Mouse (Mus musculus) megakaryocyte, embryonic 14.5 days (primary cell): ENCODE measurements around the gene Tube1. TPM values are rescaled to one million over a fixed set of nuclear protein-coding genes. Genes with fewer than 3 reads are reported as not detected.

Source experiments
- H3K27me3 ChIP-seq: replicated peaks from 2 replicates; pipeline ENCODE3; 2012; ENCODE audit warnings: inconsistent platforms
- H3K36me3 ChIP-seq: replicated peaks from 2 replicates; pipeline ENCODE3; 2012; ENCODE audit warnings: low read length, inconsistent platforms, mixed read lengths
- H3K4me1 ChIP-seq: 2 replicates; pipeline ENCODE4 v1.6.1; 2012; ENCODE audit warnings: inconsistent platforms
- H3K4me3 ChIP-seq: replicated peaks from 2 replicates; pipeline ENCODE3; 2012; ENCODE audit warnings: moderate library complexity, mild to moderate bottlenecking, inconsistent platforms
- H3K9me3 ChIP-seq: 2 replicates; pipeline ENCODE4 v1.6.1; 2012; ENCODE audit warnings: inconsistent platforms
- FLI1 ChIP-seq: IDR thresholded peaks from 2 replicates; pipeline ENCODE4 v1.6.1; 2012; ENCODE audit warnings: low read length, inconsistent platforms, mixed read lengths
- GATA1 ChIP-seq: IDR thresholded peaks from 3 replicates; pipeline ENCODE4 v1.6.1; 2012; ENCODE audit warnings: mixed read lengths, low read length, inconsistent platforms, borderline replicate concordance
- polyA plus RNA-seq: library from polyadenylated mRNA; stranded (reverse); fragments of >175 nt; gene quantifications from 2 replicates; pipeline ENCODE4 v1.2.3, GENCODE M21; 2012; ENCODE audit warnings: low replicate concordance; ENCODE audit not compliant: insufficient read depth

The Tube1 gene
- polyA plus RNA-seq, 1 experiment: 0.18 TPM

DNA sequence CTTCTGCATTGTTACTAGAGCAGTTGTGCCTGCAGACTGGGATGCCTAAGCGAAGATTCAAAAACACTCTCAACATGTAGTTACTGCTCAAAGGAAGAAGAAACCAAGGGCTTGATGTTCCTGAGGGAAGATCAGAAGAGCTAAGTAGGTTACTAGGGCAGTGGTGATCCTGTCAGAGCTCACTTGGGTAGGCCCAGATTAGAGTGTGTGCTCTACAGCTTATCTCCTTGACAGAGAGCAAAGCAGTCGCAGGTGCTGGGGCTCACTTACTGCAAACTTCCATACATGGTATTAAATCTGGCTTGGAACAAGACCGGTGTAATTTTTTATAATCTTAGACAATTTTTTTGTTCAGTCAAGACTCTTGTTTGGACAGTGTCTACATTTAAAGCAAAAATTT is 4.0 kb downstream of the Tube1 start:
- Histone ChIP-seq H3K36me3 (peaks cover 51% of the 10 kb centered on the region), H3K27me3 (no peaks in the 10 kb centered on the region), H3K4me1 (peaks cover 20% of the 10 kb centered on the region), H3K4me3 (no peak overlapping the region), H3K9me3 (no peaks in the 10 kb centered on the region)
- TF ChIP-seq GATA1: no peak
- no peak for TF ChIP-seq FLI1

GRCm38 (mm10) chr10:39138761-39139160 is 5.0 kb downstream of the Tube1 start:
- no peaks in the 10 kb centered on the region for H3K9me3 ChIP-seq
- H3K4me3 ChIP-seq: no peak overlapping the region
- peaks cover 60% of the 10 kb centered on the region for H3K36me3 ChIP-seq
- peaks cover 15% of the 10 kb centered on the region for H3K4me1 ChIP-seq
- H3K27me3 ChIP-seq: no peaks in the 10 kb centered on the region
- TF ChIP-seq FLI1 (no peak), GATA1 (no peak)

GRCm38 (mm10) chr10:39140843-39141242 is 7.1 kb downstream of the Tube1 start:
- no peaks in the 10 kb centered on the region for H3K9me3 ChIP-seq
- no peaks in the 10 kb centered on the region for H3K27me3 ChIP-seq
- H3K4me1 ChIP-seq: peaks cover 1% of the 10 kb centered on the region; the same call in 1 of the 2 replicates
- H3K4me3 ChIP-seq: no peak overlapping the region
- no peak for TF ChIP-seq FLI1
- no peak for TF ChIP-seq GATA1
- peaks cover 79% of the 10 kb centered on the region for H3K36me3 ChIP-seq

GRCm38 (mm10) chr10:39141401-39141800 is 7.6 kb downstream of the Tube1 start:
- no peaks in the 10 kb centered on the region for H3K4me1 ChIP-seq
- peaks cover 84% of the 10 kb centered on the region for H3K36me3 ChIP-seq
- H3K9me3 ChIP-seq: no peaks in the 10 kb centered on the region
- no peak overlapping the region for H3K4me3 ChIP-seq
- TF ChIP-seq FLI1 (no peak), GATA1 (no peak)
- no peaks in the 10 kb centered on the region for H3K27me3 ChIP-seq

DNA sequence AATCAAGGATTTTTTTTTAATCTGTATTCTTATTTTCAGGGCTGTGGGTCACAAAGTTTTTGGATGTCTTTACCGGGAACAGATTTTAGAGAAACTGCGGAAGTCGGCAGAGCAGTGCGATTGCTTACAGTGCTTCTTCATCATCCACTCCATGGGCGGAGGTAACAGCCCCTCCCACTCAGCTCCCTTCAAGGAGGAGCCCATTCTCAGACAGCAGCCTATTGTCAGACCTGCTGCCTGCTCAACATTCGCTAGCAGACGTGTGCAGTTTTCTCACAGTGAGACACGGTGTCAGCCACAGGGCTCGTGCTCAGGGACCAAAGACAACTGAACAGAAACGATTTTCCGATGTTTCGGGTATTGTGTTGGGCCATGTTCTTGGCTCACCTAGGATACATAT is 8.4 kb downstream of the Tube1 start:
- Histone ChIP-seq H3K27me3 (no peaks in the 10 kb centered on the region), H3K9me3 (no peaks in the 10 kb centered on the region), H3K36me3 (peaks cover 84% of the 10 kb centered on the region), H3K4me3 (no peak overlapping the region), H3K4me1 (no peaks in the 10 kb centered on the region)
- TF ChIP-seq FLI1 (no peak), GATA1 (no peak)

DNA sequence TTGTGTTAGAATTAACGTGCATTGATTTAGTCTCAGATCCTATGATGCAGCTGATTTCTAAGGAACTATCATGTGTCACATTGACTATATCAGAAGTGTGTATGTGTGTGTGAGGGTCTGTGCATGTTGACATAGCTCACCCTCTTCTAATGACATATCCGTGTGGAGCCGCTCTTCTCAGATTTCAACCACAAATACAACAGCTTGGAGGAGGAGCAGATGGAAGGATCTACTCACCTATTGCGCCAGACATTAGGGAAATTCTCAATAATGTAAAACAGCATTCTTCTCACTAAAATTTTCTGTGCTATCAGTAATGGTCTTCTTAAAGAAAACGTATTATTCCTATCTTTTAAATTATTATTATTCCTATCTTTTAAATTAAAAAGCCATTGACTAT is 22.9 kb downstream of the Tube1 start:
- Histone ChIP-seq H3K4me1 (peaks cover 21% of the 10 kb centered on the region), H3K27me3 (peaks cover 6% of the 10 kb centered on the region), H3K4me3 (no peak overlapping the region), H3K9me3 (no peaks in the 10 kb centered on the region), H3K36me3 (no peaks in the 10 kb centered on the region)
- TF ChIP-seq FLI1 (no peak), GATA1 (no peak)

GRCm38 (mm10) chr10:39157321-39157720 is 23.5 kb downstream of the Tube1 start:
- no peak overlapping the region for H3K4me3 ChIP-seq
- no peaks in the 10 kb centered on the region for H3K9me3 ChIP-seq
- peaks cover 21% of the 10 kb centered on the region for H3K4me1 ChIP-seq
- TF ChIP-seq GATA1 (no peak), FLI1 (no peak)
- no peaks in the 10 kb centered on the region for H3K36me3 ChIP-seq
- H3K27me3 ChIP-seq: peaks cover 6% of the 10 kb centered on the region

GRCm38 (mm10) chr10:39158306-39158705 is 24.5 kb downstream of the Tube1 start:
- Histone ChIP-seq H3K36me3 (no peaks in the 10 kb centered on the region), H3K9me3 (no peaks in the 10 kb centered on the region), H3K4me1 (peaks cover 21% of the 10 kb centered on the region), H3K4me3 (no peak overlapping the region), H3K27me3 (peaks cover 8% of the 10 kb centered on the region)
- TF ChIP-seq GATA1 (no peak), FLI1 (no peak)

- H3K4me1 ChIP-seq: peaks cover 27% of the 10 kb centered on the region
- H3K36me3 ChIP-seq: no peaks in the 10 kb centered on the region
- peak overlapping the region; percentile 0 for H3K4me3 ChIP-seq
- TF ChIP-seq FLI1 (no peak), GATA1 (no peak)
- peaks cover 31% of the 10 kb centered on the region for H3K27me3 ChIP-seq
- H3K9me3 ChIP-seq: peaks cover 7% of the 10 kb centered on the region; the same call in 1 of the 2 replicates
These were observed 27.6 kb downstream of the Tube1 start for GRCm38 (mm10) chr10:39161406-39161805.

GRCm38 (mm10) chr10:39162666-39163484 is 29.1 kb downstream of the Tube1 start:
- H3K27me3 ChIP-seq: peaks cover 45% of the 10 kb centered on the region
- H3K4me1 ChIP-seq: peaks cover 27% of the 10 kb centered on the region
- no peaks in the 10 kb centered on the region for H3K36me3 ChIP-seq
- peaks cover 7% of the 10 kb centered on the region; the same call in 1 of the 2 replicates for H3K9me3 ChIP-seq
- H3K4me3 ChIP-seq: no peak overlapping the region
- TF ChIP-seq GATA1 (no peak), FLI1 (no peak)

DNA sequence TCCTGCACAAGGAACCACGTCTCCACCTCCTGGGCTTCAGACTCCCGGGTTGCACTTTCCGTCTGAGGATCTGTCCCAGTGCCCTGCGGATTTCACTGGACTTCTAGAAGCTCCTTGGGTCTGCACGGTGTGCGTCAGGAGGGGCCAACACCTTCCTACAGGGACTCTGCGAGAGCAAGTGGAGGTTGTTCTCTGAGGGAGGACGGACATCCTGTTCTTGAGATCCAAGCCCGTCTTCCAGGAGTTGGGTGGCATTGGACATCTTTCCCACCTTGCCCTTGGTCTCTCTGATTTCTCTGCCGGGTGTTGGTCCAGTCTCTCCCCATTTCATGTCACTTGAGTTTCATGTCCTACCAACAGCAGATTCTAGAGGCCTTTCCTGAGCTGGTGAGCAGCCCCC is 29.9 kb downstream of the Tube1 start, which contains the start of gene Ccn6:
Gene Ccn6, minus strand, starts transcription at position 101 of the 400 bp plus-strand sequence.
- Histone ChIP-seq H3K4me1 (peaks cover 27% of the 10 kb centered on the region), H3K27me3 (peaks cover 49% of the 10 kb centered on the region), H3K9me3 (peaks cover 7% of the 10 kb centered on the region; the same call in 1 of the 2 replicates), H3K4me3 (no peak within 1 kb of the TSS), H3K36me3 (no peaks in the 10 kb centered on the region)
- TF ChIP-seq GATA1 (no peak), FLI1 (no peak)
